Mouse (Mus musculus): ENCODE results near the gene Fig4. TPM values are rescaled to one million over a fixed set of nuclear protein-coding genes. Genes with fewer than 3 reads are reported as not detected.

The Fig4 gene
- total and polyA plus RNA-seq, 3 experiments: 21.4 to 27.4 TPM; not detected in 1

GRCm38 (mm10) chr10:41315866-41316265, 12.8 kb upstream of the Fig4 start:
- TF ChIP-seq CHD2 (IDR thresholded peaks at IDR 0.05; ENCODE audit: low read length) (no peak), HCFC1 (IDR thresholded peaks at IDR 0.05; ENCODE audit: low read depth, low read length) (no peak), ZKSCAN1 (IDR thresholded peaks at IDR 0.05; ENCODE audit: low read depth, low read length) (no peak), MEF2A (IDR thresholded peaks at IDR 0.05; ENCODE audit: extremely low read depth, insufficient replicate concordance, low read depth, low read length, poor library complexity, severe bottlenecking) (no peak), E2F4 (IDR thresholded peaks at IDR 0.05; ENCODE audit: borderline replicate concordance, low read depth, low read length) (no peak), ZMIZ1 (IDR thresholded peaks at IDR 0.05; ENCODE audit: low read depth, low read length) (no peak), KAT2A (conservative IDR thresholded peaks at IDR 0.05; ENCODE audit: low read depth, low read length) (no peak), JUND (IDR thresholded peaks at IDR 0.05; ENCODE audit: low read depth, low read length) (no peak), POLR2AphosphoS2 (IDR thresholded peaks at IDR 0.05; ENCODE audit: low read length) (no peak), UBTF (IDR thresholded peaks at IDR 0.05; ENCODE audit: borderline replicate concordance, insufficient read depth, low read depth, low read length) (no peak), GABPA (IDR thresholded peaks at IDR 0.05; ENCODE audit: low read depth, low read length) (no peak), ZC3H11A (IDR thresholded peaks at IDR 0.05; ENCODE audit: low read depth, low read length) (no peak), TBP (IDR thresholded peaks at IDR 0.05; ENCODE audit: low read depth, low read length) (no peak), MYB (IDR thresholded peaks at IDR 0.05; ENCODE audit: low read depth, low read length) (no peak), ZNF384 (IDR thresholded peaks at IDR 0.05; ENCODE audit: low read depth, low read length) (no peak), POLR2A (IDR thresholded peaks at IDR 0.05; ENCODE audit: control insufficient read depth in 1 of 2, insufficient read depth in 1 of 2, low read depth in 1 of 2, low read length in 2 of 2, poor library complexity in 1 of 2) (no peak)
- Histone ChIP-seq H3K27ac (ENCODE audit: control insufficient read depth, low read depth, low read length) (no peak overlapping the region), H3K27me3 (ENCODE audit: control insufficient read depth in 1 of 2, insufficient read depth in 2 of 2, low read length in 2 of 2) (peaks cover 5 to 6% of the 10 kb centered on the region in 2 experiments; a peak in 3 of 4 replicates), H3K9me3 (replicated peaks; ENCODE audit: insufficient read depth, low read length) (no peaks in the 10 kb centered on the region), H3K36me3 (ENCODE audit: control insufficient read depth in 1 of 2, insufficient read depth in 2 of 2, low read length in 2 of 2) (no peaks in the 10 kb centered on the region), H3K9ac (ENCODE audit: control insufficient read depth, low read depth, low read length, poor library complexity, severe bottlenecking) (no peak overlapping the region), H3K4me3 (ENCODE audit: control insufficient read depth in 1 of 2, insufficient read depth in 1 of 2, low read depth in 2 of 2, low read length in 2 of 2) (no peak overlapping the region), H3K79me2 (ENCODE audit: control insufficient read depth, insufficient read depth, low read length, poor library complexity) (no peaks in the 10 kb centered on the region), H3K4me1 (ENCODE audit: control insufficient read depth in 1 of 2, insufficient read depth in 2 of 2, low read length in 2 of 2) (no peaks in the 10 kb centered on the region)
- DNase-seq (ENCODE audit: low read depth, low spot score): no peak

- no peak overlapping the region for H3K4me3 ChIP-seq (ENCODE audit: control insufficient read depth in 1 of 2, insufficient read depth in 1 of 2, low read depth in 2 of 2, low read length in 2 of 2)
- no peak overlapping the region for H3K9ac ChIP-seq (ENCODE audit: control insufficient read depth, low read depth, low read length, poor library complexity, severe bottlenecking)
- no peak for TF ChIP-seq BHLHE40 (IDR thresholded peaks at IDR 0.05; ENCODE audit: borderline replicate concordance, low read depth, low read length)
- no peak for TF ChIP-seq GATA1 (IDR thresholded peaks at IDR 0.05; ENCODE audit: low read depth, low read length)
- TF ChIP-seq GABPA (IDR thresholded peaks at IDR 0.05; ENCODE audit: low read depth, low read length): no peak
- no peak for TF ChIP-seq UBTF (IDR thresholded peaks at IDR 0.05; ENCODE audit: borderline replicate concordance, insufficient read depth, low read depth, low read length)
- no peak for TF ChIP-seq KAT2A (conservative IDR thresholded peaks at IDR 0.05; ENCODE audit: low read depth, low read length)
- no peak for TF ChIP-seq TBP (IDR thresholded peaks at IDR 0.05; ENCODE audit: low read depth, low read length)
- TF ChIP-seq USF2 (IDR thresholded peaks at IDR 0.05; ENCODE audit: borderline replicate concordance in 1 of 2, insufficient read depth in 1 of 2, low read depth in 1 of 2, low read length in 2 of 2): no peak
- TF ChIP-seq ZKSCAN1 (IDR thresholded peaks at IDR 0.05; ENCODE audit: low read depth, low read length): no peak
- TF ChIP-seq POLR2AphosphoS2 (IDR thresholded peaks at IDR 0.05; ENCODE audit: low read length): no peak
- no peak for TF ChIP-seq MAZ (IDR thresholded peaks at IDR 0.05; ENCODE audit: low read depth, low read length)
- no peak for TF ChIP-seq ELF1 (IDR thresholded peaks at IDR 0.05; ENCODE audit: low read depth, low read length)
- no peak for TF ChIP-seq RAD21 (IDR thresholded peaks at IDR 0.05; ENCODE audit: low read depth, low read length)
- TF ChIP-seq CHD2 (IDR thresholded peaks at IDR 0.05; ENCODE audit: low read length): no peak
- TF ChIP-seq CTCF (IDR thresholded peaks at IDR 0.05 in 2 of 3, conservative IDR thresholded peaks at IDR 0.05 in 1 of 3; ENCODE audit: control insufficient read depth in 1 of 3, insufficient read depth in 1 of 3, low read depth in 2 of 3, low read length in 3 of 3, poor library complexity in 1 of 3, severe bottlenecking in 1 of 3): no peak
- H3K4me1 ChIP-seq (ENCODE audit: control insufficient read depth in 1 of 2, insufficient read depth in 2 of 2, low read length in 2 of 2): no peaks in the 10 kb centered on the region
- no peak for DNase-seq (ENCODE audit: low read depth, low spot score)
- H3K9me3 ChIP-seq (replicated peaks; ENCODE audit: insufficient read depth, low read length): no peaks in the 10 kb centered on the region
- H3K27me3 ChIP-seq (ENCODE audit: control insufficient read depth in 1 of 2, insufficient read depth in 2 of 2, low read length in 2 of 2): no peaks in the 10 kb centered on the region
- H3K79me2 ChIP-seq (ENCODE audit: control insufficient read depth, insufficient read depth, low read length, poor library complexity): no peaks in the 10 kb centered on the region
- no peaks in the 10 kb centered on the region; a peak in 1 of 4 replicates for H3K36me3 ChIP-seq (ENCODE audit: control insufficient read depth in 1 of 2, insufficient read depth in 2 of 2, low read length in 2 of 2)
- no peak overlapping the region for H3K27ac ChIP-seq (ENCODE audit: control insufficient read depth, low read depth, low read length)
Measured at GRCm38 (mm10) chr10:41308205-41308604, 5.1 kb upstream of the Fig4 start.
